In genomic region chr15:28181862-28182261, GRCm38 (mm10) we compare ENCODE assay signal across 8 mouse cellular contexts. TPM values are rescaled to one million over a fixed set of nuclear protein-coding genes. Genes with fewer than 3 reads are reported as not detected.
A peak's percentile ranks its signal among the peaks of the same experiment; 100 is the strongest.
DNase-seq lines count a peak whose midpoint lies in the region; ATAC-seq lines count a peak whose summit lies in the region.

No protein-coding gene starts in this region.

- intact Hi-C loops in gastrocnemius, postnatal 14 days (cut with DNase I; ENCODE audit: low total_unique reads) = loop anchor here (10.0 kb wide), 1 partner anchor 117 kb away; no protein-coding TSS in a partner anchor

- peak; percentile 93 for ATAC-seq in activated CD4-positive, CD25-positive, alpha-beta regulatory T cell, adult 4 months
- peak; percentile 84 for ATAC-seq in common myeloid progenitor, adult 5-6 weeks (replicated peaks; ENCODE audit: low read depth, poor library complexity, severe bottlenecking)
- peak; percentile 90 for ATAC-seq in inflammation-experienced regulatory T-cells, adult 6 months
- ATAC-seq in megakaryocyte progenitor cell, adult 5-6 weeks (replicated peaks; ENCODE audit: poor library complexity) = peak; percentile 95

- DNase-seq in gastrocnemius, postnatal 14 days = peak; percentile 52
- peak; percentile 26 to 87 for DNase-seq in left cerebral cortex, adult 9 months (ENCODE audit: low spot score in 2 of 2)
- peak; percentile 79 for DNase-seq in right cerebral cortex, postnatal 14 days
- DNase-seq in urinary bladder, postnatal 36 days (ENCODE audit: low spot score in 2 of 2) = peak; percentile 50 to 68

RNA-seq across cellular contexts. Expression of gene Dnah5, which starts 21.7 kb away (rescaled TPM):
- polyA plus RNA-seq in activated CD4-positive, CD25-positive, alpha-beta regulatory T cell, adult 4 months (2017; shearing (Covaris generic)) = under 1 TPM in 1 of 2 experiments, not detected in 1; 0.03 TPM
- total RNA-seq in common myeloid progenitor, adult 5-6 weeks (2017) = not detected in 2 replicates
- under 1 TPM in 1 of 2 experiments, not detected in 1; 0.02 TPM for total RNA-seq in gastrocnemius, postnatal 14 days (2021)
- polyA plus RNA-seq in inflammation-experienced regulatory T-cells, adult 6 months (2017; shearing (Covaris generic)) = under 1 TPM in 1 of 3 experiments, not detected in 2; 0.03 TPM
- total RNA-seq in megakaryocyte progenitor cell, adult 5-6 weeks (2015) = not detected in 2 replicates
- total RNA-seq in megakaryocyte progenitor cell, adult 5-6 weeks (2017) = not detected in 2 replicates

Comparison
In these comparisons a context has a peak if more than half of its experiments do, and no peak if none do; other contexts are left out.
1. Peak in every context shown above with its lines: DNase-seq and ATAC-seq.